Mouse (Mus musculus) brain, embryonic 14.5 days (tissue): ENCODE data around the gene Cfap69.

Experiments used
- CTCF ChIP-seq: fragments of 200-500 bp; IDR thresholded peaks from 2 replicates; pipeline ENCODE4 v1.5.1; 2012; ENCODE audit warnings: inconsistent platforms, mild to moderate bottlenecking, moderate library complexity, borderline replicate concordance; ENCODE audit not compliant: insufficient read depth, insufficient read length; ENCODE audit errors: extremely low read depth
- POLR2A ChIP-seq: fragments of 200-500 bp; IDR thresholded peaks from 2 replicates; pipeline ENCODE4 v1.6.1; 2012; ENCODE audit warnings: mild to moderate bottlenecking, inconsistent platforms, borderline replicate concordance; ENCODE audit not compliant: poor library complexity, insufficient read depth, insufficient read length, severe bottlenecking; ENCODE audit errors: extremely low read depth

DNA sequence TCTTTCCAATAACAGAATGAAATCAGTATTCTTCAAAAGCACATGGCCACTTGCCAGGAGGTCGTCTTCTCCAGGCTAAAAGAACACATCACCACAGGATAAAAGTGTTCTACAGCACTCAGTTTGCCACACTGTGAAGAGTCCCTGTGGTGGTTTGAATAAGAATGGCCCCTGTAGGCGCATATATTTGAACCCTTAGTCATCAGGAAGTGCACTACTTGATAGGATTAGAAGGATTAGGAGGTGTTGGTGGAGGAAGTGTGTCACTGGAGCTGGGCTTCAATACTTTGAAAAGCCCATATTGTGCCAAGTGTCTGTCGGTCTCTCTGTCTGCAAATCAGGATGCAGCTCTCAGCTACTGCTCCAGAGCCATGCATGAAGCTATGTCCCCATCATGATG, 123.7 kb downstream of the Cfap69 start:
- TF ChIP-seq CTCF (no peak), POLR2A (no peak)
